Mouse (Mus musculus) brain, embryonic 18.5 days (tissue): ENCODE measurements at regions not wholly inside any gene's neighbourhood (a gene's known extent, or its start where the extent isn't known, plus 50 kb on each side); places are given as distances from the start of the nearest gene placed in this dataset.

Experiments used
- DNase-seq: peaks from one replicate; pipeline ENCODE4 v3.0.0-alpha.2; 2012; ENCODE audit warnings: low read depth, low spot score

DNA sequence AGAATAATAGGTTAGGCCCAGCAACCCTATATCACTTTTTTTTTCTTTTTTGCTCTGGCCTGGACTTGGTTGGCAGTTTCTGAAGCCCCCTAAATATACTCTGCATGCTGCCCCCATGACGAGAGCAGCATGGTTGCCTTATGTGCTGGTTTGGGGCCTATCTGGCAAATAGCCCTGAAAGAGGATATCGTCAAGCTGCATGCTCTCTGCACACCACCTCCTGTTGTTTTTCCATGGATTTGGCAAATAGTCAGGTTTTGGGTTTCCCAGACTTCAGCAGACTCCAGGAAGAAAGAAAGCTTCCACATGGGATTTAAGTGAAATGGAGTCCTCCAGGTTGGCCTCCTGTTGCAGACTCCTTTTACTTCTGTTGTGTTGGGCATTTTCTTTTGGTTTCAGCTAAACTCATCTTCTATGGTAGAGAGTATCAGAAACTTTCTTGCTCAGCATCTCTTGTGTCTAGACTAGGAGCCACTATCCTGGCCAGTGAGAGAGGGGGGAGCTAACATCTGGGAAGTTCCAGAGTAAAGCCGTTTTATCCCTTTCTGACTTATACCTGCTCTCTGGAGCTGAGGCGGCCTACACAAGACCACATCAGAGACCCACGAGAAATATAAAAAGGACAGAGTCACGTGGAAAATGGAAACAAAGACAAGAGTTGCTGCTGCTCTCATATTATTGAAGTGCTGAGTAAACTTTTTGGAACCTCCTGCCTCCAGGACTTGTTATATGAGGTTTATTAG, 140.4 kb upstream of the Egfl6 start:
- no peak for DNase-seq

DNA sequence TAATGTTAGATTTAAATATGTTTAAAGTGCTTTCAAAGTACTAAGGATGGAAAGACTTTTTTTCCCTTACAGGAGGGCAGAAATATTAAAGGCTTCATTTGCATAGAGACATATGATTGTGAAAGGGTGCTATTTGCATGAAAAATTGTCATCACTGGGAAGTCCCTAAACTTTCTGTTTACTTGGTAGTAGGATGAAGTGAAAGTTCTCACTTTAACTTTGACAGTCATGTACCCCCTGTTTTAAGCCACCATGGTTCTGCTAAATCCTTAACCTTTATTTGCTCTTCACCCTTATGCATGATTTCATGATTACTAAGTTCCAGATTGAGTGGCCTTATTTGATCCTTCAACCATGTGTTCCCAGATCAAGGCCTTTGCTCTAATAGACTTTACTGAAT, 132.6 kb upstream of the Egfl6 start:
- no peak for DNase-seq

DNA sequence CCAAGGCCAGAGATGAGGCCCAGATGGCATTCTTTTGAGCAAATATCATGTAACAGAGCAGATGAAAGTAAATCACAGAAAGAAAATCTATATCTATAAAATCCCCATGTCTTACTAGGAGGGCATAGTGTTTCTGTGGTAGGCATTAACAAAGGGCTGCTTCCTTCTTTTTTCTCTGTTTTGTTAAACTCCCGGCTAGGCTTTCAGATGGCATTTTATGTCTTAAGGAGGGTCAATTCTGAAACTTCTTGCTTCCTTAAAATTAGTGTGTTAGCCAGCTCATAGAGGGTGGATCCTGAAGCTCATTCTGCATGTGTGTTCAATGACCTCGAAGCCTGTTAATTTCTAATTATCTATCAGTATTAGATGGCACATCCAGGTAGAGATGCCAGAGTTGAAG, 123.8 kb upstream of the Egfl6 start:
- no peak for DNase-seq

DNA sequence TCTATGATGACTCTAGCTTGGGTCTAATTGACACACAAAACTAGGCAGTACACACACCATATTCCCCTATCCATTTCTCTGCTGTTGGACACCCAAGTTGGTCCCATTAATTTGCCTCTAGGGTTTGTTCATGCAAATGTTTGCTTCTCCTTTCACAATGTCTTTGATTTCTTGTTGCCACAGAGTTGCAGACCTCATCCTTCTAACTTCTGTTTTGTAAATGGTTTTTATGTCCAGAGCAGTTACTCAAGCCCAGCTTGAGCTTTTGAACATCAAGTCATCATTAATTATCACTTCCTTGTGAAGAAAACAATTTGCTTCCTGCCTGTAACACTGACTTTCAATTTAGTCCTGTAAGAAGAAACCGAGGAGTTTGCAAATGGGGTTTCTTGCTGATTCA, 122.6 kb upstream of the Egfl6 start:
- no peak for DNase-seq

DNA sequence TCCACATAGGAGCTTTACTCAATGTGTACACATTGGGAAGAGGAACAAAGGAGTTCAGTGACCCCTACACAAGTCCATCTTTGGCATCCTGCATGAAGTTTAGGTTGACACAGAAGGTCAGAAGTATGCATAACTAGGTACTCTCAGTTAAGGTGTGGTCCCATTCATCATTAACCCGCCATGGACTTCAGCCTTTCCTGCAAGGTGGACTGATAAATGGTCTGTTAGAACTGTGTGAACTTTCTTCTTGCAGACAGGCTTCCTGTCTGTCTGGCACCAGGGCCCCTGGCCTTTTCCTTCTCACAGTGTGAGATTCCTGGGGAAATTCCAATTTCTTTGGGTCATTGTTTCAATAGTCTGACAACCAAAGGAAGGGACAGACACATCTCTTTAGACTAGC, 121.5 kb upstream of the Egfl6 start:
- DNase-seq: no peak

DNA sequence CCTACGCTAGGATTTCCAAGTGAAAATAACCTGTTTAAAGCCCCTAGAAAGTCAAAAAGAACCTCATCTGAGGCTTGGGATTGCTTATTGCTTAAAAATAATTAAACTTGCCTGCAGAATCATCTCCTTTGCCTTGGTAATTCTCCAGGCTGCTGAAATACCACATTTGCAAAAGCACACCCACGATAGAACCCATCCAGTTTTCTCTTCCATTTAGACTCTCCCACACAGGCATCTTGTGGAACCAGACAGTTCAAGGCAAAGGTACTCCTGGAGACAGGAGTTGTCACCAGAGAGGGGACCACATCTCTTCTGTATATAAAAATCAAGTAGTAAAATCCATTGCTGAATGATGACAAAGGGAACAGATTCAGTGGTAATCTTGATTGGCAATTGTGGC, 118.8 kb upstream of the Egfl6 start:
- DNase-seq: no peak

DNA sequence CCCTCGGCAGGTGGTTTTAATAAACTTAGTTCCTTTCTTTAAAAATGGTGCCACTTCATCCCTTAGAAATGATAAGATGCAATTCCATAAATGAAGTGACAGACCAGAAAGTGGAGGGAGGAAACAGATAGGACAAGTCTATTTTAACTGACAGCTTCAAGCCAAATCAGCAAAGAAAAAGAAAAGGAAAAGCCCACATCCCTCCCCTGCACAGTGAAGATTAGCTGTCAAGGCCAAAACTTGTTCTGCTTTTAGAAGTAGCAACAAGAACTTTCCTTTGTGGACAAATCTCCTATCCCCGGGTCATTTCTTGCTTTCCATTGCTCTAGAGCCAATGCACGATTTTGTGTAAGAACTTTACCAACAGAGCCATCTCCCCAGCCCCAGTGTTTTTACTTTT, 108.7 kb upstream of the Egfl6 start:
- DNase-seq: no peak

DNA sequence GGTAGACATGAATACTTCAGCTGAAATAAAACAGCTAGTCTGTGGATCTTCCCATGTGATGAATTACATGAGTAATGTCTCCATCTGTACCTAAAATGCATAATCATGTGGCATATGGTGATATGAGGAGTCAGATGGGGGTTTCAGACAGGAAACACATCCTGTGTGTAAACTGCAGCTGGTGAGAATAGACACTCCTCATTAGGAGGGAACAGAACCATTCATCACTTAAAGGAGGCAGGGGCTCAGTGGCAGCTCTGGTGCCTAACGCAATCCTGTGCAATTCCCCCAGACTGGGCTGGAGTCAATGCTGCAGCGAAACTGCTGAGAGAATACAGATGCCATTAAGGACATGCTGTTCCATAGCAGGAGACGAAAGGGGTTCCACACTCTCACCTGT, 103.3 kb upstream of the Egfl6 start:
- DNase-seq: peak; percentile 12

DNA sequence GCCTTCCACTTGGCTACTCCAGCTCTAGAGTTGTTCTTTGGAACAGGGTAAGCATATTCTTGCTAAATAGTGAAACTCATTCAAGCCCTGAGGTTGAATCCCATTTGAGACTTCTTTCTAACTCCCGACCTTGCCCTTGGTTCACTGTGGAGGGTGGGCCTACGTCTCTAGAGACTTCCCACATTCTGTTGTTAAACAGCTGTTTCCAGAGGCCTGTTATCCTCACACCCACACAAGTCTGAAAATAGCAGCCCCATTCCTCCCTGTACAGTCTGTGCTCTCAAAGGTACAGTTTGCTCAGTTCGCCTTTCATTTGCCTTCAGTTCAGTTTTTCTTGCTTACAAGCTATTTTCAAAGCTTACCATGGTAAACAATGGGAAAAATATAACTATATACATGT, 87.9 kb upstream of the Egfl6 start:
- no peak for DNase-seq

DNA sequence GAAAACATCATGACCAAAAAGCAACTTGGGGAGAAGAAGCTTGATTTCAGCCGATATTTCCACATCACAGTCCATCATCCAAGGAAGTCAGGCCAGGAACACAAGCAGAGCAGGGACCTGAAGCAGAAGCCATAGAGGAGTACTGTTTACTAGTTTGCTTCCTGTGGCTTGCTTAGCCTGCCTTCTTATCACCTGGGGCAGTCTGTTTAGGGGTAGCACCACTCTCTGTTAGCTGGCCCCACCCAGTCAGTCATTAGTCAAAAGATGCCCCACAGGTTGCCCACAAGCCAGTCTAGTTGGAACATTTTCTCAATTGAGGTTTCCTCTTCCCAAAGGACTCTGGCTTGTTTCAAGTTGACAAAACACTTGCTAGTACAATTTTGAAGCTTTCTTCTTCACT, 87.1 kb upstream of the Egfl6 start:
- DNase-seq: no peak

DNA sequence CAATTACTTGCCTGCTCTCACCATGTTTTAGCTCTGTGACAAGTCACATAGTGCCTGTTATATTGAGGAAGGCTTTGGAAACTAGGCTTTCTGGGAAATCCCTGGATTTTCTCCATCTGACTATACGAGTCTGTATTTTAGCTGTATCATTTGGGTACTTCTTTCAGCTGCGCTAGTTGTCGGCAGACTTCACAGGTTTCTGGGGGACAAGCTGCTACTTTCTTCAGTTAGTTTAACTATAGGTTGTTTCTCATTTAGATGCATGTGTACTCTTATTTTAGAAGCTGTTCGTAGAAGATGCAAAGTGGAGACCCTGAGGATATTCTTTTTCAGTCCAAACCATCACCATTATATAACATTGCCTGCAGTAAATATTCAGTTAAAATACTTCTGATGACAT, 86.3 kb upstream of the Egfl6 start:
- DNase-seq: no peak

DNA sequence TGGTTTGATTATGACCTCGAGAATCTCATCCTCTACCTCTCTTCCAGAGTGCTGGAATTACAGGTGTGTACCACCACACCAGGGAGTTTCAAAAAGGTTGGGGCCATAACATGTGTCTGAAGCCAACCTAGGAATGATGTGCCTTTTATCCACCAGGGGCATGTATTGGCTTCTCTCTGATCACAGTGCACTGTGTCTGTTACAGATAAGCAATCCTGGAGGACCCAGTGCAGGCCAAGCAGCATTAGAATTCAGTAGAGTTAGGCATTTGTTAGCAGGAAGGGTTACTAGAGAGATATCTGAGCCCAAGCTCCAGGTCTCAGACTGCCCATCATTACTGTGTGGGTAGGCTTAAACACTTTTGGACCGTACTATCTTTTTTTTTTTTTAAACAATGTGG, 80.8 kb upstream of the Egfl6 start:
- DNase-seq: no peak

DNA sequence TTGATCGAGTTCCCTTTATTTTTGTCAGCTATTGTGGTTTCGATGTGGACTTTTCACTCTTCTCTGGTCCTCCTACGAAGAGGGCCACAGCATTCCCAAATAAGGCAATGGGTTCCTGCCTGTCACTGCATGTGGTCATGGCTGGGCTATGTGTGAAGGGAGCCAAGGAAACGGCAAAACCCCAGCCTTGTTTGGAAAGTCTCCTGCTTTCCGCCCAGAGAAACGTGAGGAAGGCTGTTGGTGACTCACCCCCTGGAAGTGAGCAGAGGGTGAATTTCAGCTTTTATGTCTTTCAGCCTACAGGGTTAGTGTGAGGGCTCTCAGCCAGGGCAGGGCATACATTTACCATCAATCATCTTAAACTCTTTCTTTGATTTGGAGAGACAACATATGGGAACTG, 76.3 kb upstream of the Egfl6 start:
- DNase-seq: no peak

DNA sequence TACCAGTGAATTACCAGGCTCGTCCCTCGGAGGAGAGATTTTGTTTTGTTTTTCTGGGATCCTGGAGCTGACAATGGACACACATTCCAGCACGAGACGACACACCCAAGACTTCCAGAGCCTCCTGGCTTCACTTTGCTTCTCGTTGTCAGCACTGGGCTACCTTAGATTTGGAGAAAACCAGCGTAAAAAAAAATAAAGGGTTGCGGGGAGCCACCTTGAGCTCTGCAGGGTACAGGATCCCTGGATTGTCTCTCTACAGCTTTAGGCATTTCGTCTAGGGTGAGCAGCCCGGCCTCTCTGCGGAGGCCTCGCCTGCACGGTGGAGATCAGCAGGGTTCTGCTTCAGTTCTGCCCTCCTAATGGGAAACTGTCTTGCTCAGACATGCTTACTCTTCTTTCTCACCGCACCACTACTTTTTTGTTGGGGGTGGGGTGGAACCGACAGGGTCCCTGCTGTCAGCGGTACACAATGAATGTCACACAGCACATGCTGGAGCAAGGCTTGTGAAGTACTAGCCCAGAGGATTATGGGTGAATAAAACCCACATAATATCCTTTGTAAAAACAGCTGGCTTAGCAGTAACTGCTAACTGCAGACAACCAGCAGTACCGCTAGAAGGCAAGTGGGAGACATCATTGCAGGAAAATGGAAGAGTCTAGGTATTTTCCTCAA, 75.7 kb upstream of the Egfl6 start:
- DNase-seq: peak; percentile 54

DNA sequence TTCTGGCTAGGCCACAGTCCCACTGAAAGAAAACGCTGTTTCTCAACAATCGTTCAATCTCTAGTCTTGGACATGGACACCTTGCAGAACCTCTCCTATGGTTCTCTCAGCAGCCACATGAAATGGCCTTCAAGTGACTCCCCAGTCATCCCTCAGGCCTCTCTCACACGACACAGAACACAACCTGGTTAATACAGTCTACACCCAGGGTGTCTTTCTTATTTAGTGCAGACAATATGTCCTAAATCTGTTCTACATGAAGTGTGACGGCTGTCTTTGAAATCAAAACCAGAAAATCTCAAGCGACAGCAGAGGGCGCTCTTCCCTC, 75.2 kb upstream of the Egfl6 start:
- DNase-seq: no peak

DNA sequence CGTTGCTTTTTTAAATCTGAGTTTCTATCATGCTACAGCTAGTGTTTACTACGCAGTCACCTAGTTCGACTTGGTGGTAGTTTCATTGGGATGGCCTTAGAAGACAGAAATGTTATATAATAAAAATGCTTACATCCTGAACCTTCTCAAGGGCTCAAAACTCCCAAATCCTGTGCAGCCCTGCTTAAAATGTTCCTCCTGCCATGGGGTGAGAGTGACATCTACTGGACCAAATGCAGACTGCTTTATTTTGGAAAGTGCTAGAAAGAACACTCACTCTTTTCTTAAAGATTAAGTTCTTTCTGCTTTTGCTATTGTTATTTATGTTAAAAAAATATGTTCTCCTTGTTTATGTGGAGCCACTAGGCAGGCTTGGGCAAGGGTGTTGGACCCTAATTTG, 66.9 kb upstream of the Egfl6 start:
- no peak for DNase-seq

DNA sequence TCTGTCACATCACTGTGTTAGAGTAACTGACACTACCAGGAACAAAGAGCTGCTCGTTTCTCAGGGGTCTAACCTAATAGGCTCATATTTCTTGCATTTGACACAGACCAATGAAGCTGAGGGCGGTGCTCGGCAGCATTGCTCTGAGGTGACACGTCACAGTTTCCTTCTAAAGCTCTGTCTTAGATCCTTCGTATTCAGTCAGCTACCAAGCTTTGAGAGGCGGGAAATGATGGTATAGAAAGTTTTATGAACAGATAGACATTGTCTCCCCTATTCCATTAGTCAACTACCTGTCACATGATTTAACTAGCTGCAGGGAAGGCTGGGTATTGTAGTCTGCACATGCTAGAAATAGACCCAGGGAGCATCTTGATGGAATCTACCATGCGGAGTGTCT, 60.2 kb upstream of the Egfl6 start:
- DNase-seq: no peak

DNA sequence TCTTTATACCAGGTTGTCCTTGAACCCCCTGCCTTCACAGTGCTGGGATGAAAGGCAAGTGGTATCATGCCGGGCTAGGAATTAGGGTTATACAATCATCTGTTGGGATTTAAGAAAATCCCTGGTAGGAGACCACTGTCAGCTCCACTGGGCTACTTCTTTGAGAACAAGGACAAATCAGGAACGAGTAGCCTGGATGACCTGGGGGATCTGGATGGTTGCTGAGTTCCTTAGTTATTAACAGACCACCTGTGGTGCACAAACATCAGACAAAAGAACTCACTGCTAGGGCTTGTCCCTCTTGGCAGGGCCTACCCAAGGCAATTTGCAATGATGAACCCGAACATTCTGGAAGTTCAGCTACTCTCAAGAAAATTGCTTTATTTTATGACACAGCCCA, 55.7 kb upstream of the Egfl6 start:
- no peak for DNase-seq

DNA sequence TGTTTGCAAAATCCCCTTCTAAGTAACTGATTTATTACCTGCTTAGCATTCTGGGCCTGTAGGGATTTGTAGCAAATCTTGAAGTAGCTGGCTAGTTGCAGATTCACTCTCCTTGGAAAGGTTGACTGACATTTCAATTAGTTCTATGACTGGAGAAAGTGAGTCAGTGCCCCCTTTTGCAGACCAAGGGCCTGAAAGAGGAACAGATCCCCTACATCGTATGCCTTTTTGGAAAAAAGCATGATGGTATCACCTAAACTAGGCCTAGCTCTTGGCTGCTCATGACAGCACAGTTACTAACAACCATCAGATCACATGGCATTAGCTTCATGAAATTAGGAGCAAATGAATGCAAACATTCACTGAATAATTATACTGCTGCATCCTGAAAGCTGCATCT, 54.7 kb upstream of the Egfl6 start:
- DNase-seq: no peak
